Mouse (Mus musculus) retina, postnatal 1 day (tissue): Measurements from ENCODE around the gene Etv6.

Source experiments
- DNase-seq: peaks from one replicate; pipeline ENCODE4 v3.0.0-alpha.2; 2012

Etv6 gene

DNA sequence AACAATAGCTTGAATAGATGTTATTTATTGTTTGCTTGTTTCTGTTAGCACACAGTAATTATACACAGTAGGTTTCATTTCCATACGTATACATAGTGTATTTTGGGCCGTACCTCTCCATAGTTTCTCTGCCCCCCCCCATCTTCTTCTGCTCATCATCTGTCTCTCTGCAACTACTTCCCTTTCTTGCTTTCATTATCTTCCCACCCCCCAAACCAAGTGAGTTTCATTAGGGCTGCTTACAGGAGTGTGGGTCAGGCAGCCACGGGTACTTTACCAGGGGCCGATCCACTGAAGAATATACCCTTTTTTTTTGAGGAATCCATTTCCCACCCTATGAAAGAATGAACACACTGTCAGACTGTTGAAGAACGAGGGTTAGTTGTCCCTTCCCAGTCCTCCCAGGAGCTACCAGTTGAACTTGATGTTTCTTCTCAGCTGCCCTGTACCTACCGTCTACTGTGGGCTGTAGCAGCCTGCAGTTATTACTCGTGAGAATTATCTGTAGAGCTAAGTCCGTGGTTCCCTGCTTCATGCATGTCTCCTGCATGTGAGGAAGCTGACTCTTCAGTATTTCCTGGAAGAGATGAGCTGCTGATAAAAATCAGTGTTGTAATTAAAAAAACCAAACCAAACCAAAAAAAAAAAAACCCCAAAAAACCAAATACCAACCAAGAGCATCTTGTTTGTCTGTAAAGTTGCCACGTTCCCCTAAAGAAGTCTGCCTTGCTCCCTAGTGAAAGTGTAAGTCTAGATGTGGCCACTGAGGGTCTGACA is 9.8 kb downstream of the Etv6 start:
- no peak for DNase-seq

DNA sequence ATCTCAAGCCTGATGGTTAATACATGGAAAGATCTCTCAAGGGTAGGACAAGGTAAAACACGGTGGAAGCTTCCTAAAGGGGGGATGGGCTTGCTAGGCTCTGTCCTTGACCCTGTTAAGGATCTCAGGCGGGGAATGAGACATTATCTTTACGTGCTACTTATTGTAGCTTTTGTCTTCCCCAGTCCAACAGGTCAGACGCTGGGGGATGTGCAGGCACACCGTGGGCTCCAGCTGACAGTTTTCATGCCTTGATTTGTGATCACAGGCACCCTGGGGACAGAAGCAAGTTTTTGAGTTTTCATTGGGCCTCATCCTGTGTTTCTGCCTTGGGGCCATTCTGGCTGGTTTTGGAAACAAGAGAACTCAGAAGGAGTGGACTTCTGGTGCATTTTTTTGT is 10.6 kb downstream of the Etv6 start:
- DNase-seq, result no peak

DNA sequence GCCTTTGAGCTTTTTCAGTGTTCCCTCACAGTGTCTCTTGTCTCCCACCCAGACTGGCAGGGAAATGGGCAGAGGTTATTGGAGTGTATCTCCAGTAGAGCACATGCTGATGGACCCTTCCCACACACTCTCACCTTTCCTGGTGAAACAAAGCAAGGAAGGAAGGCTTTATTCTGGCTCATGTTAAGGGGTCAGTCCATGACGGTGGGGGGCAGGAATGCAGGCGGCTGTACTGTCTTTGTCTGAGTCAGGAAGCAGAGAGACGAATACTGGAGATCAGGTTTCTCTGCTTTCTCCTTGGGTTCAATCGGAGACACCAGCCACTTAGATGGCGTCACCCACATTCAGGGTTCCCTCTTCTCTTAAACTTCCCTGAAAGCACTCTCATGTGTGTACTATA is 11.7 kb downstream of the Etv6 start:
- DNase-seq, result no peak

DNA sequence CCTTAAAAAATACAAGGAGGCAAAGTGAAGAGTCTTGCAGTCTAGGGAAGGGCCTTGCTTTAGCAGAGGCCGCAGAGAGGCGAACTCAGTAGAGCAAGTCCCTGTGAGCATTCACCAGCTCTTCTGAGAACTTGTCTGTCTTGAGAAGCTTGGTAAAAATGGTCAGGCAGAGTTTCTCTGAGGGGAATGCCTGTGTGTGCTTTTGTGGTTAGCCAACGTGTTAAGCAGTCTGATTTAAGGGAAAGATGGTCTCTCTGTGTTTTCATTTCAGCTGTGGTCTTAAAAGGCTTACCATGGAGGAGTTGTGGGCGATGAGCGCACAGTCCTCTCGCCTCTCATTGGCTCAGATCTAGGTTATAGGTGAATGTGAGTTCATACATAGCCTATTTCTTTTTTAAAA is 12.5 kb downstream of the Etv6 start:
- no peak for DNase-seq

GRCm38 (mm10) chr6:134048965-134049364 is 13.5 kb downstream of the Etv6 start:
- no peak for DNase-seq

DNA sequence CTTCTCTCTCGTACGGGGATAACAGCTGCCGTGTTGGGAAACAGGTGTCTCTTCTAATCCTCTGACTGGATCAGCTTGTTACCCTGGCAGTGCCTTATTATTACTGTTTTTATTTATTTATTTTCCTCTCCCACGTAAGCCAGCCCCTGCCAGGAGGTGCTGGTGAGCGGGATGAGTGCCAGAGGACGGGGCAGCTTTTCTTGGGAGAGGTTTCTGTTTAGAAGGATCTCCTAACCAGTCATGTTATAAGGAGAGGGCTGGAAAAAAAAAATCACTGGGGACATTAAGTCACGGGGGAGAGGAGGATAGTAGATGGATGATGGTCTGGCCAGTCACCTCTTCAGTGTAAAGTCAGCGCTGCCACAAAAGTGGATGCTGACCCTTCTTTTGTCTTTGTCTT is 15.0 kb downstream of the Etv6 start:
- no peak for DNase-seq

GRCm38 (mm10) chr6:134051950-134052349 is 16.4 kb downstream of the Etv6 start:
- DNase-seq, result no peak

GRCm38 (mm10) chr6:134053146-134053545 is 17.6 kb downstream of the Etv6 start:
- DNase-seq, result no peak

DNA sequence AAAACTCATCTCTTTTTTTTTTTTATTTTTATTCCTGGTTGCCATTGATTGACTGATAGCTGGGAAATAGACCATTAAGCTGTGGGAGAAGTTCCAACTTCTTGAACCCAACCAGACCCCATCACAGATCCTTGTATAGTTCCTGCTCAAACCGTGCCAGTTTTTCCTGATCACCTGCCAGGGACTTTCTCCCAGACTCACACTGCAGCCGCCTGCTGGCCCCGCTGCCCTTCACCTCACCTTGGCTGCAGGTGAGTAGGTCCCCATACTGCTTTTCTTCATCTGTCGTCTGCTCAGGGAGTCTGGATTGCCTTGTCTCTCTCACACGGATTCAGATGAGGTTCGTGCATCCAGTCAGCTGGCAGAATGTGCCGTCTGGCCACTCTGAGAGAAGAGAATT is 18.1 kb downstream of the Etv6 start:
- DNase-seq, result no peak

GRCm38 (mm10) chr6:134055588-134055987 is 20.1 kb downstream of the Etv6 start:
- DNase-seq, result no peak

- DNase-seq, result no peak
Observed at GRCm38 (mm10) chr6:134058451-134058850, 23.0 kb downstream of the Etv6 start.

GRCm38 (mm10) chr6:134058886-134059551 is 23.5 kb downstream of the Etv6 start:
- peak; percentile 64 for DNase-seq

DNA sequence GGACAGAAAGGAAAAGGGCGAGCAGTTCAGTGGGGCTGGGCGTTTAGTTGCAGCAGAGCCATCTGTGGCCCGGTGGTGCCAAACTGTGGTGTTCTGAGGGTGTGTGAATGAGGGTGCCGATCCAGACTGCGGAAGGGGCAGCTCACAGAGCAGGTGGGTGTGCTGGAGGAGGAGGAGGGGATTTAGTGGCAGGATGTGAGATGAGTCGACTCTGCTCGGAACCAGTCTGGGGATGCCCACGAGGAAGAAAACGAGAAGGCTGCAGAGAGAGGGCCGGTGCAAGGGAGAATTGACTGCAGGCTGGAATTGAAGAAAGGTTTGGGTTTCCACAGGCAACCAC is 24.0 kb downstream of the Etv6 start:
- DNase-seq, result no peak

- DNase-seq, result no peak
Observed at GRCm38 (mm10) chr6:134060036-134060435, 24.5 kb downstream of the Etv6 start.

DNA sequence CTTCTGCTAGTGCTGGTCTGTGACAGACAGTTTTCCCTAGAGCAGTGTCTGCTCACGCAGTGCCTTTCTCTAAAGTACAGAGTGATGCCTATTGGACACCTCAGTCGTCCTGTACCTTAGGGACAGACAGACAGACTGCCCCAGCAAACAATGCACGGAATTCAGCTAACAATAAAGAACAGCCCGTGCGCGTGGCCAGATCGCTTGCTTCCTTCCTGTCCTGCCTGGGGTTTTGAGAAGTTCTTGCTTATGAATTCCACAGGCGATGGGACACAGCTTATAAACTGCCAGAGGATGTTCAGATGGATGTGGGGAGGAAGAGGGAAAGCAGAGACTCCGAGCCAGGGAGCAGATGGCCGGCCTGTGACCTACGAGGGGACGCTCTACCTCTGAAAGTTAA is 25.3 kb downstream of the Etv6 start:
- DNase-seq, result no peak

DNA sequence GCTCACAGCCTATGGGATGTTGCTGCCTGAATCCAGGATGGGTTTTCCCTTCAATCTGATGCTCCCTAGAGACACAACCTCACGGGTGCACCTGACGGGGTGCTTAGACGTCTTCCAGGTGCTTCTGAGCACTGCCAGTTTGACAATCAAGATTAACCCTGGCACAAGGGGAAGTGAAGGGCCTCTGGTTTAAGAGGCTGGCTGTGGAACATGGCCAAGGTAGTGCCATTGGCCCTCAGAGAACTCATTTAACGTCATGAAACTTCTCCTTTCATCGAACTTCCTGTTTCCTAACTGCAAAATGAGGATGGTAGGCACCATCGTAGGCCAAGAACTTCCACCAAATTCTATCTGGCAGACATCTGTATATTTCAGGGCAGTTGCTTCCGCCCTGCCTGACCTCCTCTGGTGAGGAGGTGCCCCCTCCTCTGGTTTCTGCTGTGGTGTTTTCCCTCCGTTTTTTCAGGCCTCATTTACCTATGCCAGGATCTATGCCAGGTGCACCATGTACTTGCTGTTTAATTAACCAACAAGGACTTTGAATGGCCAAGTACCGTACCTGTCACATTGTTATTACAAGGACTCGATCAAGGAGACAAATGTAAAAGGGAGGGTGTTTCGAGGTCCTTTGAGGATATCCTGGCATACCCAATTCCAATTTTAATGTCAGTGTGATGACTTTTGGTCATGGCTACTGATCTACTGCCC is 29.7 kb downstream of the Etv6 start:
- DNase-seq, result no peak

DNA sequence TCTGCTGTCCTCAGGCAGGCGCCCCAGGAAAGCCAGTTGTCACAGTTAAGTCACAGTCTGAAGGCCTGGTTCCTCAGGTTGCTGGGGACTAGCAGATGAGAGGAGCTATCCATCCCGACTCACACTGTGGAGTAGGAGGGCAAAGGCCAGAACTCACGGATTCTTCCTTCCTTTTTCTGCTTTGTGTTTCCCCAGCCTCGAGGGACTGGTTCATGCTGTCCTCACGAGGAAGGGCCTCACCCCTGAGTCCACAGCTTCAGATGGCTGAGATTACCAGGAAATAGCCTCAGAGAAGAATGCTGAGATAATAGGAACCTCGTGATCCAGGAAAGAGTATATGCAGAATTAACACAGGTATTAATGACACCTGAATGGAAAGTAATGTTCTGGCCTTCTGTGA is 30.6 kb downstream of the Etv6 start:
- DNase-seq, result no peak

- no peak for DNase-seq
Observed at GRCm38 (mm10) chr6:134066996-134067395, 31.5 kb downstream of the Etv6 start.

- no peak for DNase-seq
Observed at GRCm38 (mm10) chr6:134067536-134067935, 32.0 kb downstream of the Etv6 start.

DNA sequence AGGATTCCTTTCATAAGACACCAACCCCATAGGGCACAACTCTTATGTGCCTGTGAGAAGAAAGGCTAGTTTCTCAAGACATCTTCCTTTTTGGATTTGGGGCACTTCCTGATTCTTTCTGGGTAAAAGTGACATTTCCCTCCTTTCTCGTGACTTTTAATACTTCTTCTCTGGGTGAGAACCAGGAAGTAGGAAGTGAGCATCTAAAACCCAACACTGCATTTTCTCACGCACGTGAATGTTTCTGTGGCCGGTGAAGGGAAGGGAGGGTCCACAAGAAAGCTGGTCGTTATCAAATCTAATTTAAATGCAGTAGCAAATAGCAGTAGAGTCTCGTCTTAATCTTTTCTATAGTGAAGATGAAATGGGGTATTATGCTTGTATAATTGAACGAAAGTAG is 36.9 kb downstream of the Etv6 start:
- DNase-seq, result no peak

DNA sequence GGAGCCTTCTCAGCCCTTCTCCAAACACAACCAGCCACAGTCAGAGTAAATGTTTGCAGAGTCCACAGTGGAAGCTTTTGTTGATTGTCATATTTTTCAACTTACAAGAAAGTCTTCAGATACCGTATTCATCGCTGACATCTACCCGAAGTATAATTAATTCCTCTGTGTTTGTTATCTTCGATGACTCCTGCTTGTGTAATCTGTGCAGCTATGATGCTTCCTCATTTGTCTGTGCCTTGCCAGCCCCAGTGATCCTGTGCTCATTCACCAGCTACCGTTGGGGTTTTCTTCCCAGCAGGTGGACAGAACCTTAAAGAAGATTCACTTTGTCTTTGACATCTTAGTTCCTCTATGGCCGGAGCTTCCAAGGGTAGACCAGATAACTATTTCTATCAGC is 37.4 kb downstream of the Etv6 start:
- DNase-seq, result no peak

DNA sequence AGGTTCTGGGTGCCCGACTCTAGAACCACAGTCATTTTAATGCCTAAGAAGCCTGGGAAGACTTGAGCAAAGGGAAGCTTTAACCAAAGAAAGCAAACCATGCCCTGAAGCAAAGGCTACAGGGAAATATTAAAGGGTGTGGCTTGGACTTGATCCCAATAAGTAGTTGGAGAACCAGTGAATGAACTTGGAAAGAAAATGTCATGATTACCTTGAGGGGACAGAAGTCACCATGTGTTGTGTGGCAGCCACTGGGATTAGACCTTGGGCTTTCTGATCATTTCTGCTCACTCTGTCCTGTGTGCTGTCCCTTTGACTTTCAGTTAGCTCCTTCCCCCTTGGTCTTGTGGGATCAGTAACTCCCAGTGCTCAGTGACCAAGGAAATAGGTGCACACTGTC is 38.9 kb downstream of the Etv6 start:
- no peak for DNase-seq

DNA sequence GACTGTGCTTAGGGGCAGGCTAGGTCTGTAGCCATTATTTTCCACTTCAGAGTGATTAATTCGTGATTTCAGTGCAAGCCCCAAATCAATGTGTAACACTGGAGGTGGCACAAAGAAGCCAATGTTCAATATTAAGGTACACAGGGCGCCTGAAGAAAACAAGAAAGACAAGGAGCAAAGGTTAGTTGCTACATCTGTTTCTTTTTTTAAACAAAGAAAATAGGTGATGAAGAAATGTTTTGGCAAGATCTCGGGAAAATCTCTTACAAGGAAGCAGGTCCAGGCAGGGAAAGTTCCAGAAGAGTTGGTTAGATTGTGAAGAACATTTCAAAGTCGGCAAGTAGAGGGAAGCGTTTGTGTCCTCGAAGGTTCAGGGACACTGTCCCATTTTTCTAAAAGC is 39.5 kb downstream of the Etv6 start:
- no peak for DNase-seq

DNA sequence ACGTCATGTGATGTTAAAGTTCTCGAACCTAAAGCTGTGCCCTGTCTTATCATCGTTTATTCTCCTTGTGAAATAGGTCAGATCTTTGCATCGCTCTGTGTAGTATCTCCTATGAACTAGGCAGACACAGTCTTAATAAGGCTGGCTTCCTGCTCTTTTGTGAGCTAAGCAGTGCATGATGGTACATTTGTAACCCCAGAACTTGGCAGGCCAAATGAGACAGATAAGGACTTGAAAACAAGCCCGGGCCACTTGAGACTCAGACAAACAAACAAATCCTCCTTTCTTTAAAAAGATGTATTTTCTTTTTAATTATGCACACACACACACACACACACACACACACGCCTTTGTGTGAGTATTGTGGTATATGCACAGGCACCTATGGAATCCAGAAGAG is 42.5 kb downstream of the Etv6 start:
- DNase-seq, result no peak
